Mouse (Mus musculus): ENCODE data around the gene Arpp21. TPM values are rescaled to one million over a fixed set of nuclear protein-coding genes. Genes with fewer than 3 reads are reported as not detected.

Arpp21 gene
- total and polyA plus RNA-seq, 3 experiments: 0.71 TPM; not detected in 2

- H3K36me3 ChIP-seq (replicated peaks): no peaks in the 10 kb centered on the region
- ATAC-seq (ENCODE audit: extremely low read depth, insufficient number of reproducible peaks, low FRiP score, poor library complexity, severe bottlenecking) (no peak), DNase-seq (ENCODE audit: low spot score) (no peak)
- H3K4me3 ChIP-seq (ENCODE audit: low read depth, low read length): no peak overlapping the region
- TF ChIP-seq GATA1 (IDR thresholded peaks at IDR 0.05; ENCODE audit: borderline replicate concordance, low read length) (no peak), POLR2AphosphoS5 (IDR thresholded peaks at IDR 0.05; ENCODE audit: insufficient replicate concordance, low read depth, low read length) (no peak), CTCF (IDR thresholded peaks at IDR 0.05; ENCODE audit: low read depth, low read length) (no peak), TAL1 (conservative IDR thresholded peaks at IDR 0.05; ENCODE audit: low read depth, low read length) (no peak), GATA2 (IDR thresholded peaks at IDR 0.05; ENCODE audit: borderline replicate concordance, low read depth, low read length) (no peak)
- H3K27me3 ChIP-seq (ENCODE audit: insufficient read depth, low read length): no peaks in the 10 kb centered on the region
- no peaks in the 10 kb centered on the region for H3K4me1 ChIP-seq (ENCODE audit: insufficient read depth, low read depth, low read length)
- peaks cover 26% of the 10 kb centered on the region for H3K9me3 ChIP-seq (replicated peaks)
These were observed 14.0 kb upstream of the Arpp21 start for GRCm38 (mm10) chr9:112249753-112250152.

DNA sequence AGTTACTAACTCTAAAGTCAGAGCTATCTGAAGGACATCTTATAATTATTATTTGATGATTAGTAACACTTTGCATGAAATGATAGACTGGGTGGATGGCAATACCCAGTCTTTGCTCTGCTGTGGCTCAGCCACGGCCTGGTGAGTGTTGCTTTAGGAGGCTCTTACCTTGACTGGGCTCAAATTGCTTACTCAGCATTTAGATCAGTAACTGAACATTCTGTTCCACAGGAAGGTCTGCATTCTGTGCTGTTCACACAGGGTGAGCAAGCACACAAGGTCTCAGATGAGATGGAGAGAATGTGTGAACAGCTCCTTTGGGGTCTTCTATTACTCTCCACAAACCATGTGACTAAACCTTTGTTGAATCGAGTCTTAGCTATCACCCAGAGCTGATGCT lies 11.4 kb upstream of the Arpp21 start:
- ATAC-seq (ENCODE audit: extremely low read depth, insufficient number of reproducible peaks, low FRiP score, poor library complexity, severe bottlenecking): no peak
- no peak for DNase-seq (ENCODE audit: low spot score)
- H3K27me3 ChIP-seq (ENCODE audit: insufficient read depth, low read length): no peaks in the 10 kb centered on the region
- TF ChIP-seq GATA2 (IDR thresholded peaks at IDR 0.05; ENCODE audit: borderline replicate concordance, low read depth, low read length): no peak
- no peak for TF ChIP-seq CTCF (IDR thresholded peaks at IDR 0.05; ENCODE audit: low read depth, low read length)
- TF ChIP-seq TAL1 (conservative IDR thresholded peaks at IDR 0.05; ENCODE audit: low read depth, low read length): no peak
- TF ChIP-seq GATA1 (IDR thresholded peaks at IDR 0.05; ENCODE audit: borderline replicate concordance, low read length): no peak
- no peak for TF ChIP-seq POLR2AphosphoS5 (IDR thresholded peaks at IDR 0.05; ENCODE audit: insufficient replicate concordance, low read depth, low read length)
- no peaks in the 10 kb centered on the region for H3K4me1 ChIP-seq (ENCODE audit: insufficient read depth, low read depth, low read length)
- peaks cover 22% of the 10 kb centered on the region for H3K9me3 ChIP-seq (replicated peaks)
- H3K4me3 ChIP-seq (ENCODE audit: low read depth, low read length): no peak overlapping the region
- H3K36me3 ChIP-seq (replicated peaks): no peaks in the 10 kb centered on the region

GRCm38 (mm10) chr9:112238168-112238567 lies 2.4 kb upstream of the Arpp21 start:
- DNase-seq (ENCODE audit: low spot score) (no peak), ATAC-seq (ENCODE audit: extremely low read depth, insufficient number of reproducible peaks, low FRiP score, poor library complexity, severe bottlenecking) (no peak)
- Histone ChIP-seq H3K4me1 (ENCODE audit: insufficient read depth, low read depth, low read length) (no peaks in the 10 kb centered on the region), H3K4me3 (ENCODE audit: low read depth, low read length) (no peak overlapping the region), H3K36me3 (replicated peaks) (no peaks in the 10 kb centered on the region), H3K9me3 (replicated peaks) (peaks cover 37% of the 10 kb centered on the region), H3K27me3 (ENCODE audit: insufficient read depth, low read length) (no peaks in the 10 kb centered on the region)
- no peak for TF ChIP-seq GATA2 (IDR thresholded peaks at IDR 0.05; ENCODE audit: borderline replicate concordance, low read depth, low read length)
- no peak for TF ChIP-seq POLR2AphosphoS5 (IDR thresholded peaks at IDR 0.05; ENCODE audit: insufficient replicate concordance, low read depth, low read length)
- no peak for TF ChIP-seq GATA1 (IDR thresholded peaks at IDR 0.05; ENCODE audit: borderline replicate concordance, low read length)
- no peak for TF ChIP-seq CTCF (IDR thresholded peaks at IDR 0.05; ENCODE audit: low read depth, low read length)
- no peak for TF ChIP-seq TAL1 (conservative IDR thresholded peaks at IDR 0.05; ENCODE audit: low read depth, low read length)

GRCm38 (mm10) chr9:112236551-112236950 lies 813 bp upstream of the Arpp21 start:
- DNase-seq (ENCODE audit: low spot score) (no peak), ATAC-seq (ENCODE audit: extremely low read depth, insufficient number of reproducible peaks, low FRiP score, poor library complexity, severe bottlenecking) (no peak)
- no peaks in the 10 kb centered on the region for H3K4me1 ChIP-seq (ENCODE audit: insufficient read depth, low read depth, low read length)
- TF ChIP-seq GATA1 (IDR thresholded peaks at IDR 0.05; ENCODE audit: borderline replicate concordance, low read length) (no peak), TAL1 (conservative IDR thresholded peaks at IDR 0.05; ENCODE audit: low read depth, low read length) (no peak), CTCF (IDR thresholded peaks at IDR 0.05; ENCODE audit: low read depth, low read length) (no peak), POLR2AphosphoS5 (IDR thresholded peaks at IDR 0.05; ENCODE audit: insufficient replicate concordance, low read depth, low read length) (no peak), GATA2 (IDR thresholded peaks at IDR 0.05; ENCODE audit: borderline replicate concordance, low read depth, low read length) (no peak)
- H3K9me3 ChIP-seq (replicated peaks): peaks cover 37% of the 10 kb centered on the region
- no peak overlapping the region for H3K4me3 ChIP-seq (ENCODE audit: low read depth, low read length)
- H3K36me3 ChIP-seq (replicated peaks): no peaks in the 10 kb centered on the region
- H3K27me3 ChIP-seq (ENCODE audit: insufficient read depth, low read length): no peaks in the 10 kb centered on the region

DNA sequence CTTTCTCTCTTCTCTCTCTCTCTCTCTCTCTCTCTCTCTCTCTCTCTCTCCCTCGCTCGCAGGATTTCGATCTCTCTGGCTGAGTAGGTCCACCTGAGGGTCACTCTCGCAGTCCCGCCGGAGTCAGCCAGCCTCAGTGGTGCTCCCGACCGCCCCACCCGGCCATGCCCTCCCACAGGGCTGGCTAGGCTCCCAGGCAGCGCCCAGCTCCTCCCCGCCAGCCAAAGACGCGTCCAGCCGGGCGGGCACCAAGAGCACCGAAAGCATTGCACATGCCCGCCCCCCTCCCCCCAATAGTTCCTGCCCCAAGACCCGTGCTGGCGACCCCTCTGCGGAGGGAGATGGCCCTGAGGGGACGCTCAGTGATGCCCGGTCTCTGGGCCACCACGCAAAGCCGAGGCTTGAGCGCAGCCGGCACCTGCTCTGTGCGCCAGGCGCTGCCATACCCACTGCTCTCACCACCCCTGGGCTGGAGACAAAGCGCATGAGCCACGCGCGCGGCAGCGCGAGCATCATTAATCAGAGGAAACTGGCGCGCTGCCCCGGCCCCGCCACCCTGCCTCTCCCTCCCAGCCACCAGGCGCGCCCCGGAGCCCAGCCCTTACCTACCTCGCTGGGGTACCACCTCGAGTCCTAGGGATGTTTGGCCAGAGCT lies 570 bp downstream of the Arpp21 start:
- Histone ChIP-seq H3K9me3 (replicated peaks) (peaks cover 35% of the 10 kb centered on the region), H3K27me3 (ENCODE audit: insufficient read depth, low read length) (no peaks in the 10 kb centered on the region), H3K4me3 (ENCODE audit: low read depth, low read length) (peak overlapping the region; percentile 27; the same call in 1 of the 2 replicates), H3K36me3 (replicated peaks) (no peaks in the 10 kb centered on the region), H3K4me1 (ENCODE audit: insufficient read depth, low read depth, low read length) (no peaks in the 10 kb centered on the region)
- TF ChIP-seq GATA1 (IDR thresholded peaks at IDR 0.05; ENCODE audit: borderline replicate concordance, low read length): no peak
- TF ChIP-seq TAL1 (conservative IDR thresholded peaks at IDR 0.05; ENCODE audit: low read depth, low read length): no peak
- TF ChIP-seq POLR2AphosphoS5 (IDR thresholded peaks at IDR 0.05; ENCODE audit: insufficient replicate concordance, low read depth, low read length): no peak
- no peak for TF ChIP-seq GATA2 (IDR thresholded peaks at IDR 0.05; ENCODE audit: borderline replicate concordance, low read depth, low read length)
- no peak for TF ChIP-seq CTCF (IDR thresholded peaks at IDR 0.05; ENCODE audit: low read depth, low read length)
- DNase-seq (ENCODE audit: low spot score) (no peak), ATAC-seq (ENCODE audit: extremely low read depth, insufficient number of reproducible peaks, low FRiP score, poor library complexity, severe bottlenecking) (no peak)

- Histone ChIP-seq H3K4me1 (ENCODE audit: insufficient read depth, low read depth, low read length) (no peaks in the 10 kb centered on the region), H3K9me3 (replicated peaks) (peaks cover 35% of the 10 kb centered on the region), H3K27me3 (ENCODE audit: insufficient read depth, low read length) (no peaks in the 10 kb centered on the region), H3K36me3 (replicated peaks) (no peaks in the 10 kb centered on the region), H3K4me3 (ENCODE audit: low read depth, low read length) (no peak overlapping the region)
- DNase-seq (ENCODE audit: low spot score) (no peak), ATAC-seq (ENCODE audit: extremely low read depth, insufficient number of reproducible peaks, low FRiP score, poor library complexity, severe bottlenecking) (no peak)
- no peak for TF ChIP-seq POLR2AphosphoS5 (IDR thresholded peaks at IDR 0.05; ENCODE audit: insufficient replicate concordance, low read depth, low read length)
- TF ChIP-seq GATA2 (IDR thresholded peaks at IDR 0.05; ENCODE audit: borderline replicate concordance, low read depth, low read length): no peak
These were observed 1.2 kb downstream of the Arpp21 start for GRCm38 (mm10) chr9:112234505-112235024.

All from G1E (cell line).